Mouse (Mus musculus) cortical plate, adult 2 months (tissue): ENCODE results near the gene Ccdc34. TPM values are rescaled to one million over a fixed set of nuclear protein-coding genes. Genes with fewer than 3 reads are reported as not detected.

Source experiments
- H3K27ac ChIP-seq: fragments of 200-500 bp; 2 replicates; pipeline ENCODE4 v1.5.1; 2012; ENCODE audit warnings: low read length, control low read depth, inconsistent platforms; ENCODE audit not compliant: insufficient read depth
- H3K4me1 ChIP-seq: fragments of 200-500 bp; 2 replicates; pipeline ENCODE4 v1.6.1; 2011; ENCODE audit warnings: low read length; ENCODE audit not compliant: control insufficient read depth, insufficient read depth
- H3K4me3 ChIP-seq: fragments of 200-500 bp; 2 replicates; pipeline ENCODE4 v1.5.1; 2011; ENCODE audit warnings: mild to moderate bottlenecking, low read length, control low read depth; ENCODE audit not compliant: insufficient read depth
- CTCF ChIP-seq: fragments of 200-500 bp; IDR thresholded peaks from 2 replicates; pipeline ENCODE4 v1.5.1; 2011; ENCODE audit warnings: mild to moderate bottlenecking, control low read depth, low read length; ENCODE audit not compliant: insufficient read depth; ENCODE audit errors: extremely low read depth
- POLR2A ChIP-seq: fragments of 200-500 bp; IDR thresholded peaks from 2 replicates; pipeline ENCODE4 v1.6.1; 2011; ENCODE audit warnings: mild to moderate bottlenecking, low read length, control low read depth; ENCODE audit not compliant: insufficient read depth; ENCODE audit errors: extremely low read depth
- polyA plus RNA-seq: library from polyadenylated mRNA; depleted of rRNA; stranded (reverse); fragments of >200 nt; gene quantifications from 2 replicates; pipeline ENCODE4 v1.2.3, GENCODE M21; 2012

The Ccdc34 gene
- polyA plus RNA-seq, 1 experiment, result 12.7 TPM

DNA sequence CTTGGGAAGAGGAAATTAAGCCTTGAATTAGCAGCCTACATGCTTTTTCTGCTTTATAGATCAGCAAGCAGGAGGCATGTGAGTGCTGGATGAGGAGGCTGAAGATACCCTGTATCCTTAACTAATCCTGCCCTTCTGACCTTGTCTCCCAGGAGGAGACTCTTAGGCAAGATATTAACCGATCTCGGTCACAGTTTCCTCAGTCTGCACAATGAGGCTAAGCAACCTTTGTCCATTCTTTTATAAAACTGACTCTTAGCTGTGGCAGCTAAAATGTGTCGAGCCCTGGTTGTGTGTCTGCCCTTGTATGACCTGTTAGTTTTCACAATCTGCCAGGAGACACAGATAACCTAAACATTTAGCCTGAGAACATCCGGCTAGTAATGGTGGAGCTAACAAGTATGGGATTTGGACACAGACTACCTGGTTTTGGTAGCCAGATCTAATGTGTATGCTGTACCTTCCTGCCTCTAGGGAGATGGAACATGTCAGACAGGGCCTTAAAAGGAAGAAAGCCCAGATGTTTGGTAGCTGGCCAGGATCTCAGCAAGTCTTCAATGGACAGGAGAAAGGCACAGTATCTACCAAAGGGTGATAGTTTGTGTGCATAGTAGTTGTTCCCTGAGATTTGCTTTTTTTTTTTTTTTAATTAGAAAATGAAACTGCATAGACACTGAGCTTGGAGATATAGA is 165.3 kb downstream of the Ccdc34 start:
- TF ChIP-seq POLR2A (no peak), CTCF (no peak)
- H3K27ac ChIP-seq, result no peak overlapping the region
- no peaks in the 10 kb centered on the region for H3K4me1 ChIP-seq

DNA sequence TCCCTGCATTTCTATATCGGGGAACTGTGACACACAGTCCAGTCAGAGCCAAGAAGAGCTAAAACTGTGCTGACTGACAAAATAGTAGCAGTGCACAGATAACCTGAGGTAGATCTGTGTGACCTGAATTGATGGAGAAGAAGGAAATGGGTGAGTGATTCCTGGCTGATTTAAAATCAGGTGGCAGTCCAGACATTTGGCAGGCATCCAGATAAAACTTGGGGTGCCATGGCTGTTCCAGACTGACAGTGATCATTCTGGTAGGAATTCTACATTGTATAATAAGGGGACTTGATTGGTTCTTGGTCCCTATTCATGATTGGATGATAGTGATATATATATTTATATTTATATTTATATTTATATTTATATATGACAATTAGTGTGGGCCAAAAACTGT is 166.5 kb downstream of the Ccdc34 start:
- Histone ChIP-seq H3K4me3 (no peak overlapping the region), H3K4me1 (no peaks in the 10 kb centered on the region), H3K27ac (no peak overlapping the region)
- TF ChIP-seq POLR2A, result no peak
- no peak for TF ChIP-seq CTCF

More for the DNA sequence above, 165.3 kb downstream of the Ccdc34 start:
- no peak overlapping the region for H3K4me3 ChIP-seq

DNA sequence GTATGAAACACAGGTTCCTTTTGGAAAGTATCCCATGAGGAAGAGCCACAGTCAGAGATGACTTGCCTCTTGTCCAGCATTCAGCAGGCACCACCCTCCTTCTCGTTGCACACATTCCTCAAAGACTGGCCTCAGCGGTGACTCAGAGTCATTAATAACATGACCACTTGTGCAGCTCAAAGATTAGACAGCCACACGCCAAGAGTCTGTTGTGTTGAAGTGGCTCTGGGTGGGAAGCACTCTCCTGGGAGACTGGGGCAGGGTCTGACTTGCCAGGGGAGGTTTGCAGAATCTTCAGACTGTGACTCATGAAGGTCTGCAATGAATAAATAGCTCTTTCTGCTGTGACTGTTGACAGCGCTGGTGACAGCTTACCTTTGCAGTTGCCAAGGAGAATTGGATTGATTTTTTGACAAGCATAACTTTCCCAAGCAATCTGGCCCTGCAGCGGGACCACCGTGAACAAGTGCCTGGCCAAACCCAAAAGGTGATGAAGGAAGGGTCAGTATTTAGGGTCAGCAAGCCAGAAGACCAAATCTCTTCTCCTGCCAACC is 168.9 kb downstream of the Ccdc34 start:
- no peak for TF ChIP-seq POLR2A
- no peak for TF ChIP-seq CTCF
- Histone ChIP-seq H3K4me1 (no peaks in the 10 kb centered on the region), H3K27ac (no peak overlapping the region), H3K4me3 (no peak overlapping the region)

DNA sequence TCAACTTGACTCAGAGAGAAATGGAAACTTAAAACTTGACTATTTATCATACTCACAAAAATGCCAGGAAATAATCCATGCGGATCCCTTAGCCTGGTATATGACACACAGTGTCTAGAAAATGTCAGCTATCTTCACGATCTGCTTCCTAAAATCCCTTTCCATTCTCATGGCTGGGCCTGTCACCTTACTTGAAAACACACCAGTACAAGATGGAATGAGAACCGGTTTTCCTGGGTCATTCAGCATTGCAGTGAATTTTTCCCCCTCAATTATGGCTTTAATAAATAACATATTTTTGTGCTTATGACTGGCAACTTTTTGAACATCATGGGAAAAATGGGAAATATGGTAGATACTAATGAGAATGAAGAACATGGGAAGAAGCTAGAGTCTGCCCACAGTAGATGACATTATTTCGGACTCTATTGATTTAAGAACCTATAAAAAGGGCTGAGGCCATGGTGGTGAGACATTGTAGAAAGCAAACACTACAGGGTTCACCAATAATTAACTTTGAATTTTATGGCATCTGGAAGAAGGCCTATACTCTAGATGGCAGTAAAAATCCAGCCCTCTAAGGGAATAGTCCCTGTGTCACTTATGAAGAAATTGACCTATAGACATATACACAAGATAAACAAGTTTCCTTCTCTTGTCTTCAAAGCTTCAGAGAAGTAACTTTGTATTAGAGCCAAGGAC is 171.2 kb downstream of the Ccdc34 start:
- no peaks in the 10 kb centered on the region for H3K4me1 ChIP-seq
- no peak overlapping the region for H3K27ac ChIP-seq
- TF ChIP-seq POLR2A (no peak), CTCF (no peak)
- H3K4me3 ChIP-seq, result no peak overlapping the region

DNA sequence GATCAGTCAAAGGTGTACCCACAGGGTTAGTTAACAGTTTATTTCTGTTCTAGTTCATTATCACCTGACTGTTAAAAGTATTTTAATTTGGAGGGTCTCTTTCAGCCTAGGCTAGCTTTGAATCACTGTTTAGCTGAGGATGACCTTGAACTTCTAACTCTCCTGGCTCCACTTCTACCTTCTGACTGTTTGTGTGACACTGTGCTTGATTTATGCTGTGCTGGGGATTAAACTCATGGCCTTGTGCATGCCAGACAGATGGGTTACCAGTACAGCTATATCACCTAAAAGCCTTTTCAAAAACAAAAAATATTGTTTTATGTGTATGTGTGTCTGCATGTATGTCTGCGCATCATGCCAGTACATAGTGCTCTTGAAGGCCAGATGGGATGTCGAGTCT is 172.8 kb downstream of the Ccdc34 start:
- H3K27ac ChIP-seq, result no peak overlapping the region
- TF ChIP-seq CTCF, result no peak
- no peak for TF ChIP-seq POLR2A
- no peaks in the 10 kb centered on the region for H3K4me1 ChIP-seq
- no peak overlapping the region for H3K4me3 ChIP-seq

DNA sequence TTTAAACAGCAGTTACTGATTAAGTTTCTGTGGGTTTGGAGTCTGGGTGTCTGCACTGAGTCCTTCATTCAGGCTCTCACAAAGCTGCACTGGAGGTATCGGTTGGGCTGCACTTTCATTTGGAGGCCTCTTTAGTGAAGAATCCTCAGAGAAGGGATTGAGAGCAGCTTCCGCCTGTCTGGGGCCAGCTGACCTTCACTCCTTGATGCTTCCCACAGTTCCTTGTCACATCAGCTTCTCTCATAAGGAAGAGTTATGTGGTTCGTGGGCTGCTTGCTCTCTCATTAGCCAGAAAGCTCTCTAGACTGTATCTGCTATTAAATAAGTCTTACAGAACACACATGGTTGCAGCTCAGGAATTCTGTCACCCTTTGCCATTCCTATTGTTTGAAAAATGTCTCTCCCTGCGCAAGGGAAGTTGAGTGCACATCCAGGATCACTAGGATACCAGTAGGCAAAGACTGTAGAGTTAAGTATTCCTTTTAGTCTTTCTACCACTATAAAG is 173.6 kb downstream of the Ccdc34 start:
- no peak for TF ChIP-seq CTCF
- no peak for TF ChIP-seq POLR2A
- Histone ChIP-seq H3K4me1 (no peaks in the 10 kb centered on the region), H3K27ac (no peak overlapping the region), H3K4me3 (no peak overlapping the region)

DNA sequence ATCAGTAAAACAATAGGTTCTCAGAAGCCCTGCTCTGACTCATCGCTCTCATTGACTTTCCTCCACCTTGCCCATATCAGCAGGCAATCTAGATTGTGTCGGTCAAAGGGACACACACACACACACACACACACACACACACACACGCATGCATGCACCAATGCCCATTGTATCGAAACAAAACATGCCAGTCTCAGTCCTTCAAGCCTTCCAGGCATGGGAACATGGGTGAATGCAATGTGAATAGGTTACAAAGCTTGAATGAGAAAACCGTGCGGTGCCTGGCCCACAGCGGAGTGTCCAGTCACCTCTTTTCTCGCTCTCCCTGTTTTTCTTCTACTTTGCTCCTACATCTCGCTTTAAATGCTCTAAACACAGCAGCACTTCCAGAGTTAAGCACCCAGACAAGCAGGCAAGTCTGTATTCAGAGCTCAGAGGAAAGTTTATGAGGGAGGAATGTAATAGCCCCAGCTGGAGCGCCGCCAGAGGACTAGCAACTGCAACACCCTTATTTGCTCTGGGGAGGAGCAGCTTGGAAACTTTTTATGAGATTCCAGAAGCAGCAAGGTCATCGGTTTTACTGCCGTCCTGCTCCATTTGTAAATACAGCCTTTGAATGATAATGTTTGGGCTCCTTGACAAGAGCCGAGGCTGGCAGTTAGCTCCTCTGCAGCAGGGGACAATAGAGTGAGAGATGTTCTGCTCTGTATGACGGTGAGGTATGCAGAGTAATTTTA is 174.5 kb downstream of the Ccdc34 start:
- Histone ChIP-seq H3K27ac (no peak overlapping the region), H3K4me1 (no peaks in the 10 kb centered on the region), H3K4me3 (no peak overlapping the region)
- TF ChIP-seq POLR2A (no peak), CTCF (no peak)

DNA sequence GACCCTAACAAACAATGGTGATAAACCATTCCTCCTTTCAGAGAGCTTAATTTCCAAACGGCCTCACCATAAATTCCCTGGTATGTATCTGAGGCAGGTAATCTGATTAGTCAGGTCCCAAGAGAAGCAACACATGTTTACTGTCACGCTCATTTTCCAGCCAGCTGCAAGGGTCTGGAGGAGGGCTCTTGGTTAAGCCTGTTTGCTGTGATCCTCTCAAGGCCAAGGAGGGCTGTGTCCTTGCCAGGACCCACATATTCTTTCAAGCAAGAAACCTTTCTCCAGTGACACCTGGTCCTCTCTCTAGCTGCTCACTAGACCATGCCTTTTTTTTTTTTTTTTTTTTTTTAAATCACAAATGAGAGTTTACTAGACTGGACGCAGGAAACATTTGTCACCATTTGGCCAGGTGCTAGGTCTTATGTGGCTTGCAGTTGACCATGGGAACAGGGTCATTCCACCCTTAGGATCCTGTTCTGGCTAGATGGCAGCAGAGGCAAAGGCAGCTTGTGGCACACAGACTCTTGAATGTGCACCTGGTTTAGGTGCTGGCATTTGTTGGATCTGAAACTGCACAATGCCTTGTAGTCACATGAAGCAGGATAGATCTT is 175.2 kb downstream of the Ccdc34 start:
- TF ChIP-seq CTCF (no peak), POLR2A (no peak)
- no peak overlapping the region for H3K27ac ChIP-seq

DNA sequence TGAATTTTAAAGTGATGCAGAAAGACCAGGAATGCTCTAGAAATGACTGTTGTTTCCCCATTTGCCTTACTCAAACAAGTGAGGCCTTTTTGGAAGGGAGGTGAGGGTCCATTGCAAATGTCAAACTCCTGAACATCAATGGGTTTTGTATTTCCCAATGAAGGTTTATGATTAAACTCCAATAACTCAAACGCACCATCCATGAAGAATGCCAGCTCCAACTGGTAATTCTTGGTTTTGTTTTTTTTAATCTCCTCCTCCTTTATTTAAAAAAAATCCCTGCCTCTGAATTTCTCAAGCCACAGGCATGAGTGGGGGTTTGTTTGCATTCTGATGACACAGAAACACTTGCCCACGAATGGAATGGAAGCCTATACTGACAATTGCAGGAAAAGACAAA is 178.9 kb downstream of the Ccdc34 start:
- Histone ChIP-seq H3K27ac (no peak overlapping the region), H3K4me1 (no peaks in the 10 kb centered on the region), H3K4me3 (no peak overlapping the region)
- no peak for TF ChIP-seq POLR2A
- no peak for TF ChIP-seq CTCF

More for the DNA sequence above, 175.2 kb downstream of the Ccdc34 start:
- Histone ChIP-seq H3K4me1 (no peaks in the 10 kb centered on the region), H3K4me3 (no peak overlapping the region)
